Mouse (Mus musculus) WW6 (cell line): ENCODE results near the gene Ube2dnl1.

Source experiments
- DNase-seq: peaks from one replicate; pipeline ENCODE4 v3.0.0-alpha.2; 2013; ENCODE audit warnings: low read depth, low spot score

Gene Ube2dnl1

DNA sequence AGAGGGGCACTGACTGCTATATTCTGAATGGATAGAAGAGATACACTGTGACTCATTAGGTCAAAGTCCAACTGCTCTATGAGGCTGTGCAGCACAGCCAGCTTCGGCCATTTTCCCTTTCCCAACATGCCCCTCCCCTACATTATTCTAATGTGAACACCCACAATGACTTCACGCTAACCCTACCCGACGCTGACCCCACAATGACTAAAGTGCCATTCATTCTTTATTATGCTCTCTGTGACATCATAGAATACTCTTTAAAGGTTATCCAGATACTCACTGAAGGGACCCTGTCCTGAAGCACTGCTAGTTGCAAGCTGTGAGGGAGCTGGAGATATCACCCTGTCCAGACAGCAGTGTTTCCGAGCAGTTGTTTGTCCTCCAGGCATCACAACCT lies at the start of gene Ube2dnl1:
Ube2dnl1 (plus strand) TSS at position 301 of the 400 bp plus-strand sequence.
- no peak for DNase-seq

DNA sequence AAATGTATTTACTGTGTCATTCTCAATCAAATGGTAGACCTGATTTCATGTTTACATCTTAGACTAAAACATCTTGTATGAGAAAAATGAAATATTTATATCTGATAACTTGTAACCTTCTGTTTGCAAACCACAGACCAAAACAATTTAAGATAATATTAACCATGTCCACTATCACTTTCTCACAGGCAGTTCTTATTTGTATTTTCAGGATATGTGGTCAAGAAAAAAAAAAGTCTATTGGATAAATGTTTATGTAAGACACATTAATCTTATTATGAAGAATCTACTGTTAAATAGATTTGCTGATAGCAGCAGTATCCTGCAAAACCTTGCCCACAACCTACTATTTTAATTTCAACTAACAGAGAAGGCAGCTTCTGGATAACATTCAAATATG lies 9.3 kb upstream of the Ube2dnl1 start:
- no peak for DNase-seq

DNA sequence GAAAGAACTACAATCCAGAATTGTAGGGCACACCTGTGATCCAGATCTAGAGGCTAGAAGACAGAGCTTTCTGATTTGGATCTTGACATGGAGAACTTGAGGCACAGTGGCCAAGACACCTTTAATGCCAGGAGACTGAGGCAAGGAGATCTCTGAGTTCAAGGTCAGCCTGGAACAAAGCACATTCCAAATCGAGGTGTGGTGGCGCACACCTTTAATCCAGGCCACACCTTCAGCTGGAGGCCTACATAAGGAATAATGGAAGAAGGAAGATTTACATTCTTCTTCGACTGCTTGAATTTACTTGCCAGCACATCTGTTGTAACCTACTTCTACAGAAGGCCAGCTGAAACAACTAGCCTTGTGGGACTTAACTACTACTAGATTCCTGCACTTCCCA lies 7.3 kb upstream of the Ube2dnl1 start:
- no peak for DNase-seq

DNA sequence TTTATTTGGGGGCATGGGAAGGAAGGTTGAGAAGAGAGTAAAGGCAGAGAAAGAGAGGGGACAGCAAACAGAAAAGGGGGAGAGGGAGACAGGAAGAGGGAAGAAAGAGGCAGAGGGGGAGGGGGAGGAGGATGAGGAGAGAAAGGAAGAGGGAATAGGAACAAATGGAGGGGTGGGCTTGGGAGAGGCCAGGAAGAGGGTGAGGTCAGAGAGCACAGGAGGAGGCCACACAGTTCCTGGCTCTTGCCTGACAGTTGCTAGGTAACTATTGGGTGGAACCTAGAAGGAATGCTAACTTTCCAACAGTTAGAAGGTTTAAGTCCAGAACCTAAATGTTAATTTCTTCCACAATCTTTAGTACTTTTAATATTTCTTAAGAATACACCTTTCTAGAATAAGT lies 1.4 kb upstream of the Ube2dnl1 start:
- DNase-seq: no peak

- no peak for DNase-seq
Observed at GRCm38 (mm10) chrX:114907282-114907681, 2.5 kb downstream of the Ube2dnl1 start, which contains the start of gene Ube2dnl2. Gene Ube2dnl2, plus strand, starts transcription at chrX:114907582.

GRCm38 (mm10) chrX:114955066-114955465 lies 50.3 kb downstream of the Ube2dnl1 start:
- DNase-seq: no peak
